Mouse (Mus musculus): ENCODE results near the gene St6galnac5. TPM values are rescaled to one million over a fixed set of nuclear protein-coding genes. Genes with fewer than 3 reads are reported as not detected.

Gene St6galnac5
- polyA plus RNA-seq, 1 experiment: not detected

GRCm38 (mm10) chr3:153006893-153007292, 24.8 kb upstream of the St6galnac5 start:
- H3K4me2 ChIP-seq (ENCODE audit: low read depth): no peak overlapping the region
- TF ChIP-seq MYOG (IDR thresholded peaks at IDR 0.05; ENCODE audit: control insufficient read depth in 1 of 3, insufficient read depth in 1 of 3, insufficient read length in 2 of 3, low read depth in 2 of 3) (no peak), TCF3 (IDR thresholded peaks at IDR 0.05; ENCODE audit: insufficient read length, low read depth) (no peak), E2F4 (IDR thresholded peaks at IDR 0.05; ENCODE audit: insufficient read depth) (no peak), MYOD1 (IDR thresholded peaks at IDR 0.05; ENCODE audit: control insufficient read depth in 1 of 3, insufficient read length in 2 of 3, low read depth in 2 of 3) (no peak), SRF (IDR thresholded peaks at IDR 0.05; ENCODE audit: control insufficient read depth, insufficient read length, low read depth) (no peak), CEBPB (IDR thresholded peaks at IDR 0.05; ENCODE audit: insufficient read depth, poor library complexity, severe bottlenecking) (no peak), USF1 (IDR thresholded peaks at IDR 0.05; ENCODE audit: low read depth) (no peak), POLR2A (IDR thresholded peaks at IDR 0.05; ENCODE audit: insufficient read length, low read depth) (no peak), MAX (IDR thresholded peaks at IDR 0.05; ENCODE audit: low read depth) (no peak), TCF12 (IDR thresholded peaks at IDR 0.05; ENCODE audit: insufficient read depth, poor library complexity, severe bottlenecking) (no peak), POLR2AphosphoS2 (IDR thresholded peaks at IDR 0.05; ENCODE audit: insufficient read length, low read depth) (no peak), REST (IDR thresholded peaks at IDR 0.05; ENCODE audit: insufficient read depth, insufficient read length) (no peak)
- no peaks in the 10 kb centered on the region for H3K79me2 ChIP-seq (ENCODE audit: control insufficient read depth, insufficient read depth)
- no peaks in the 10 kb centered on the region for H3K27me3 ChIP-seq (ENCODE audit: control insufficient read depth, insufficient read depth, insufficient read length)
- H3K4me3 ChIP-seq: no peak overlapping the region
- no peaks in the 10 kb centered on the region for H3K36me3 ChIP-seq (ENCODE audit: control insufficient read depth, insufficient read depth)
- no peak overlapping the region for H3ac ChIP-seq (ENCODE audit: control insufficient read depth, insufficient read length)

DNA sequence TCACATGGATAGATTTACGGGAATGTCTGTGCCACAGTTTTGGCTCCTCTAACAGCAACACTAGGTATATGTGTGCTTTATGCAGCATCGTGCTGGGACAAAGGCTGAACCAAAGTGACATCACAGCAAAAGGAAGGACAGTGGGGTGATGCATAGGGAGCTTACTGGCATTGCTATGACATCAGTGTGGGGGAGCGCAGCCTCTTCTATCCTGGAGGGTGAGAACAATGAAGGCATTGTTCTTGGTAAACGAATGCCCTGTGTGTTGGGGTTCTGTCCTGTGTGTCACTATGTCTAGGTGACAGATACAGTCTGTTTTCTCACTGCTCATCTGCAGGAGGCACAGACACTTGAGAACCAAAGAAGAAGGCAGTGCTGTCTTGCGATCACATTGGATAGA, 16.9 kb upstream of the St6galnac5 start:
- H3K4me2 ChIP-seq (ENCODE audit: low read depth): no peak overlapping the region
- H3K79me2 ChIP-seq (ENCODE audit: control insufficient read depth, insufficient read depth): no peaks in the 10 kb centered on the region
- no peak for TF ChIP-seq CEBPB (IDR thresholded peaks at IDR 0.05; ENCODE audit: insufficient read depth, poor library complexity, severe bottlenecking)
- TF ChIP-seq USF1 (IDR thresholded peaks at IDR 0.05; ENCODE audit: low read depth): no peak
- no peak for TF ChIP-seq E2F4 (IDR thresholded peaks at IDR 0.05; ENCODE audit: insufficient read depth)
- TF ChIP-seq TCF12 (IDR thresholded peaks at IDR 0.05; ENCODE audit: insufficient read depth, poor library complexity, severe bottlenecking): no peak
- TF ChIP-seq POLR2A (IDR thresholded peaks at IDR 0.05; ENCODE audit: insufficient read length, low read depth): no peak
- no peak for TF ChIP-seq MAX (IDR thresholded peaks at IDR 0.05; ENCODE audit: low read depth)
- no peak for TF ChIP-seq SRF (IDR thresholded peaks at IDR 0.05; ENCODE audit: control insufficient read depth, insufficient read length, low read depth)
- TF ChIP-seq MYOD1 (IDR thresholded peaks at IDR 0.05; ENCODE audit: control insufficient read depth in 1 of 3, insufficient read length in 2 of 3, low read depth in 2 of 3): no peak
- TF ChIP-seq POLR2AphosphoS2 (IDR thresholded peaks at IDR 0.05; ENCODE audit: insufficient read length, low read depth): no peak
- TF ChIP-seq REST (IDR thresholded peaks at IDR 0.05; ENCODE audit: insufficient read depth, insufficient read length): no peak
- TF ChIP-seq TCF3 (IDR thresholded peaks at IDR 0.05; ENCODE audit: insufficient read length, low read depth): no peak
- TF ChIP-seq MYOG (IDR thresholded peaks at IDR 0.05; ENCODE audit: control insufficient read depth in 1 of 3, insufficient read depth in 1 of 3, insufficient read length in 2 of 3, low read depth in 2 of 3): no peak
- no peaks in the 10 kb centered on the region for H3K36me3 ChIP-seq (ENCODE audit: control insufficient read depth, insufficient read depth)
- H3K27me3 ChIP-seq (ENCODE audit: control insufficient read depth, insufficient read depth, insufficient read length): no peaks in the 10 kb centered on the region
- H3K4me3 ChIP-seq: no peak overlapping the region
- H3ac ChIP-seq (ENCODE audit: control insufficient read depth, insufficient read length): no peak overlapping the region

- TF ChIP-seq REST (IDR thresholded peaks at IDR 0.05; ENCODE audit: insufficient read depth, insufficient read length) (no peak), SRF (IDR thresholded peaks at IDR 0.05; ENCODE audit: control insufficient read depth, insufficient read length, low read depth) (no peak), USF1 (IDR thresholded peaks at IDR 0.05; ENCODE audit: low read depth) (no peak), MYOD1 (IDR thresholded peaks at IDR 0.05; ENCODE audit: control insufficient read depth in 1 of 3, insufficient read length in 2 of 3, low read depth in 2 of 3) (no peak), POLR2A (IDR thresholded peaks at IDR 0.05; ENCODE audit: insufficient read length, low read depth) (no peak), POLR2AphosphoS2 (IDR thresholded peaks at IDR 0.05; ENCODE audit: insufficient read length, low read depth) (no peak), CEBPB (IDR thresholded peaks at IDR 0.05; ENCODE audit: insufficient read depth, poor library complexity, severe bottlenecking) (no peak), TCF3 (IDR thresholded peaks at IDR 0.05; ENCODE audit: insufficient read length, low read depth) (no peak), MAX (IDR thresholded peaks at IDR 0.05; ENCODE audit: low read depth) (no peak), TCF12 (IDR thresholded peaks at IDR 0.05; ENCODE audit: insufficient read depth, poor library complexity, severe bottlenecking) (no peak), E2F4 (IDR thresholded peaks at IDR 0.05; ENCODE audit: insufficient read depth) (no peak)
- H3K4me3 ChIP-seq: no peak overlapping the region
These were observed 16.1 kb upstream of the St6galnac5 start for GRCm38 (mm10) chr3:152998106-152998505.

GRCm38 (mm10) chr3:152993608-152994007, 11.6 kb upstream of the St6galnac5 start:
- Histone ChIP-seq H3K79me2 (ENCODE audit: control insufficient read depth, insufficient read depth) (no peaks in the 10 kb centered on the region), H3K27me3 (ENCODE audit: control insufficient read depth, insufficient read depth, insufficient read length) (no peaks in the 10 kb centered on the region), H3ac (ENCODE audit: control insufficient read depth, insufficient read length) (no peak overlapping the region), H3K4me3 (no peak overlapping the region), H3K36me3 (ENCODE audit: control insufficient read depth, insufficient read depth) (no peaks in the 10 kb centered on the region), H3K4me2 (ENCODE audit: low read depth) (no peak overlapping the region)
- TF ChIP-seq TCF3 (IDR thresholded peaks at IDR 0.05; ENCODE audit: insufficient read length, low read depth) (no peak), CEBPB (IDR thresholded peaks at IDR 0.05; ENCODE audit: insufficient read depth, poor library complexity, severe bottlenecking) (no peak), MYOG (IDR thresholded peaks at IDR 0.05; ENCODE audit: control insufficient read depth in 1 of 3, insufficient read depth in 1 of 3, insufficient read length in 2 of 3, low read depth in 2 of 3) (no peak), USF1 (IDR thresholded peaks at IDR 0.05; ENCODE audit: low read depth) (no peak), TCF12 (IDR thresholded peaks at IDR 0.05; ENCODE audit: insufficient read depth, poor library complexity, severe bottlenecking) (no peak), MAX (IDR thresholded peaks at IDR 0.05; ENCODE audit: low read depth) (no peak), REST (IDR thresholded peaks at IDR 0.05; ENCODE audit: insufficient read depth, insufficient read length) (no peak), MYOD1 (IDR thresholded peaks at IDR 0.05; ENCODE audit: control insufficient read depth in 1 of 3, insufficient read length in 2 of 3, low read depth in 2 of 3) (no peak)

More at GRCm38 (mm10) chr3:152998106-152998505, 16.1 kb upstream of the St6galnac5 start:
- Histone ChIP-seq H3ac (ENCODE audit: control insufficient read depth, insufficient read length) (no peak overlapping the region), H3K4me2 (ENCODE audit: low read depth) (no peak overlapping the region), H3K36me3 (ENCODE audit: control insufficient read depth, insufficient read depth) (no peaks in the 10 kb centered on the region), H3K79me2 (ENCODE audit: control insufficient read depth, insufficient read depth) (no peaks in the 10 kb centered on the region), H3K27me3 (ENCODE audit: control insufficient read depth, insufficient read depth, insufficient read length) (no peaks in the 10 kb centered on the region)

Measured in myocyte (in vitro differentiated cells).